Mouse (Mus musculus): ENCODE data around the gene Slc25a10.

DNA sequence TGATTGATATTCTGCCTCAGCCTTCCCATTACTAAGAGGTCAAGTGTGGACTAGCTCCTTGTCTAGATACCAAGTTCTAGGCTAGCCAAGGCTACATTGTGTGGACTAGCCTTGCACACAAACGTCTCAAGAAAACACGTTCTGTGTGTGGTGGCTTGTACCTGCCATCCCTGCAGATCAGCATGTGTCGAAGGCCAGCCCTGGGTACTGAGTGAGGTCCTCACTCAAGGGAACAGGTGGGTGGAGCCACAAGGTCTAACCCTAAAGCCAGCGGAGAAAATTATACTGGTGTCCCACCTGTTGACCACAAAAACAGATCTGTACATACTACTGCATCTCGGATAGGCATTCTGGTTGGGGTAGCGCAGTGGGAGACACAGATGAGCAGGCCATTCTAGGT, 8.3 kb downstream of the Slc25a10 start:
- TF ChIP-seq CTCF (IDR thresholded peaks at IDR 0.05; ENCODE audit: borderline replicate concordance, insufficient read depth, low read length) (no peak), POLR2A (IDR thresholded peaks at IDR 0.05; ENCODE audit: low read depth, low read length) (no peak)
